Mouse (Mus musculus) neural tube, embryonic 15.5 days (tissue): ENCODE results near the gene Pla2g4b. TPM values are rescaled to one million over a fixed set of nuclear protein-coding genes. Genes with fewer than 3 reads are reported as not detected.

Source experiments
- ATAC-seq: fragments of 200-750 bp; cut with Nextera tagmentation; 2 replicates; pipeline ENCODE4 v1.8.0; 2017; ENCODE audit warnings: mild to moderate bottlenecking, moderate TSS enrichment, moderate library complexity; ENCODE audit not compliant: low FRiP score
- H3K27ac ChIP-seq: fragments of 300-500 bp; sonication (generic); replicated peaks from 2 replicates; pipeline ENCODE4 v1.5.1; 2015; ENCODE audit warnings: mild to moderate bottlenecking, inconsistent platforms
- H3K27me3 ChIP-seq: fragments of 300-500 bp; sonication (generic); replicated peaks from 2 replicates; pipeline ENCODE4 v1.6.1; 2015; ENCODE audit warnings: inconsistent platforms
- H3K36me3 ChIP-seq: fragments of 300-500 bp; sonication (generic); 2 replicates; pipeline ENCODE4 v1.6.1; 2015; ENCODE audit warnings: inconsistent platforms
- H3K4me1 ChIP-seq: fragments of 300-500 bp; sonication (generic); 2 replicates; pipeline ENCODE4 v1.6.1; 2015; ENCODE audit warnings: inconsistent platforms
- H3K4me2 ChIP-seq: fragments of 300-500 bp; sonication (generic); 2 replicates; pipeline ENCODE4 v1.6.1; 2015; ENCODE audit warnings: inconsistent platforms, mild to moderate bottlenecking, moderate library complexity
- H3K4me3 ChIP-seq: fragments of 300-500 bp; sonication (generic); replicated peaks from 2 replicates; pipeline ENCODE4 v1.5.1; 2015; ENCODE audit warnings: mild to moderate bottlenecking, inconsistent platforms
- H3K9ac ChIP-seq: fragments of 300-500 bp; sonication (generic); replicated peaks from 2 replicates; pipeline ENCODE4 v1.6.1; 2015; ENCODE audit warnings: mild to moderate bottlenecking, inconsistent platforms
- H3K9me3 ChIP-seq: fragments of 300-500 bp; sonication (generic); replicated peaks from 2 replicates; pipeline ENCODE4 v1.6.1; 2016; ENCODE audit warnings: inconsistent platforms
- WGBS: fragments of 180-500 bp; shearing (Covaris S2); methylation state at CpG from one replicate; pipeline ENCODE4 v1.1.7; 2015; ENCODE audit warnings: mixed read lengths; 5-methylcytosine and 5-hydroxymethylcytosine counted together
- polyA plus RNA-seq: library from polyadenylated mRNA; unstranded; fragments of >200 nt; fragmentation: Nextera tagmentation; extraction: Ambion mirVana; gene quantifications from 2 replicates; pipeline ENCODE4 v1.2.1, GENCODE M21; 2015

Gene Pla2g4b
- polyA plus RNA-seq, 1 experiment from 2014 or later: 2.8 TPM

GRCm38 (mm10) chr2:120017599-120017998 is 15.6 kb upstream of the Pla2g4b start:
- no peaks in the 10 kb centered on the region for H3K9me3 ChIP-seq
- no peak overlapping the region for H3K4me2 ChIP-seq
- ATAC-seq: no peak
- no peak overlapping the region for H3K4me3 ChIP-seq
- H3K9ac ChIP-seq: no peak overlapping the region
- 94% methylated on average over 12 of the region's 12 CpGs for WGBS
- no peak overlapping the region for H3K27ac ChIP-seq
- H3K4me1 ChIP-seq: no peaks in the 10 kb centered on the region
- no peaks in the 10 kb centered on the region for H3K27me3 ChIP-seq
- peaks cover 90% of the 10 kb centered on the region for H3K36me3 ChIP-seq

- H3K4me3 ChIP-seq: no peak overlapping the region
- no peak overlapping the region for H3K4me2 ChIP-seq
- H3K9me3 ChIP-seq: no peaks in the 10 kb centered on the region
- H3K4me1 ChIP-seq: peaks cover 19% of the 10 kb centered on the region
- WGBS: 88% methylated on average over 5 of the region's 5 CpGs
- no peak for ATAC-seq
- no peak overlapping the region for H3K9ac ChIP-seq
- H3K36me3 ChIP-seq: peaks cover 65% of the 10 kb centered on the region
- H3K27me3 ChIP-seq: no peaks in the 10 kb centered on the region
- no peak overlapping the region for H3K27ac ChIP-seq
These were observed 8.9 kb upstream of the Pla2g4b start for GRCm38 (mm10) chr2:120024337-120024736.

- Histone ChIP-seq H3K4me3 (peak within 1 kb of the TSS; percentile 83), H3K4me1 (peaks cover 22% of the 10 kb centered on the region), H3K9ac (peak within 1 kb of the TSS; percentile 86), H3K4me2 (peak within 1 kb of the TSS; percentile 79), H3K27ac (peak within 1 kb of the TSS; percentile 95), H3K36me3 (peaks cover 45% of the 10 kb centered on the region), H3K27me3 (no peaks in the 10 kb centered on the region), H3K9me3 (no peaks in the 10 kb centered on the region)
- WGBS: 5% methylated on average over 50 of the region's 50 CpGs
- peak; percentile 91 for ATAC-seq
These were observed 6.0 kb upstream of the Pla2g4b start, which contains the start of the genes Jmjd7 and Gm28042 for GRCm38 (mm10) chr2:120026984-120027949. Gene Jmjd7 (plus strand): TSS chr2:120027483. Gene Gm28042 (plus strand): TSS chr2:120027493.

- Histone ChIP-seq H3K4me3 (peak overlapping the region; percentile 83), H3K9ac (peak overlapping the region; percentile 86), H3K36me3 (peaks cover 45% of the 10 kb centered on the region), H3K9me3 (no peaks in the 10 kb centered on the region), H3K27me3 (no peaks in the 10 kb centered on the region), H3K27ac (peak overlapping the region; percentile 95), H3K4me2 (peak overlapping the region; percentile 79), H3K4me1 (peaks cover 22% of the 10 kb centered on the region)
- peak; percentile 39 for ATAC-seq
- whole genome bisulfite sequencing: 49% methylated on average over 3 of the region's 3 CpGs
These were observed 5.3 kb upstream of the Pla2g4b start for GRCm38 (mm10) chr2:120027950-120028331.

GRCm38 (mm10) chr2:120030380-120030779 is 2.8 kb upstream of the Pla2g4b start:
- H3K4me3 ChIP-seq: no peak overlapping the region
- no peaks in the 10 kb centered on the region for H3K27me3 ChIP-seq
- H3K9ac ChIP-seq: no peak overlapping the region
- H3K4me2 ChIP-seq: no peak overlapping the region
- ATAC-seq: no peak
- no peak overlapping the region for H3K27ac ChIP-seq
- 94% methylated on average over 8 of the region's 8 CpGs for WGBS
- peaks cover 22% of the 10 kb centered on the region for H3K4me1 ChIP-seq
- peaks cover 32% of the 10 kb centered on the region for H3K36me3 ChIP-seq
- no peaks in the 10 kb centered on the region for H3K9me3 ChIP-seq

GRCm38 (mm10) chr2:120033726-120034125 is 509 bp downstream of the Pla2g4b start:
- H3K4me1 ChIP-seq: peaks cover 8% of the 10 kb centered on the region
- no peaks in the 10 kb centered on the region for H3K9me3 ChIP-seq
- no peak overlapping the region for H3K4me2 ChIP-seq
- H3K27ac ChIP-seq: no peak overlapping the region
- no peak for ATAC-seq
- peaks cover 59% of the 10 kb centered on the region for H3K36me3 ChIP-seq
- H3K27me3 ChIP-seq: no peaks in the 10 kb centered on the region
- no peak overlapping the region for H3K4me3 ChIP-seq
- 77% methylated on average over 5 of the region's 5 CpGs for WGBS
- H3K9ac ChIP-seq: no peak overlapping the region

- Histone ChIP-seq H3K4me2 (no peak overlapping the region), H3K4me1 (no peaks in the 10 kb centered on the region), H3K9me3 (no peaks in the 10 kb centered on the region), H3K27me3 (no peaks in the 10 kb centered on the region), H3K27ac (no peak overlapping the region), H3K9ac (no peak overlapping the region), H3K36me3 (peaks cover 85% of the 10 kb centered on the region), H3K4me3 (no peak overlapping the region)
- no peak for ATAC-seq
- 90% methylated on average over 9 of the region's 9 CpGs for WGBS
These were observed 4.5 kb downstream of the Pla2g4b start for GRCm38 (mm10) chr2:120037744-120038143.

- no peak for ATAC-seq
- no peaks in the 10 kb centered on the region for H3K27me3 ChIP-seq
- no peak overlapping the region for H3K27ac ChIP-seq
- H3K4me1 ChIP-seq: no peaks in the 10 kb centered on the region
- H3K4me2 ChIP-seq: no peak overlapping the region
- no peak overlapping the region for H3K4me3 ChIP-seq
- H3K36me3 ChIP-seq: peaks cover 66% of the 10 kb centered on the region
- H3K9me3 ChIP-seq: no peaks in the 10 kb centered on the region
- WGBS: 89% methylated on average over 5 of the region's 5 CpGs
- no peak overlapping the region for H3K9ac ChIP-seq
These were observed 7.8 kb downstream of the Pla2g4b start for GRCm38 (mm10) chr2:120040991-120041390.

- Histone ChIP-seq H3K4me3 (no peak overlapping the region), H3K4me1 (no peaks in the 10 kb centered on the region), H3K27ac (no peak overlapping the region), H3K9me3 (no peaks in the 10 kb centered on the region), H3K9ac (no peak overlapping the region), H3K4me2 (no peak overlapping the region), H3K27me3 (no peaks in the 10 kb centered on the region), H3K36me3 (peaks cover 35% of the 10 kb centered on the region)
- no peak for ATAC-seq
- WGBS: 53% methylated on average over 4 of the region's 4 CpGs
These were observed 10.9 kb downstream of the Pla2g4b start for GRCm38 (mm10) chr2:120044101-120044603.

- Histone ChIP-seq H3K4me2 (no peak overlapping the region), H3K9me3 (no peaks in the 10 kb centered on the region), H3K36me3 (peaks cover 30% of the 10 kb centered on the region), H3K27ac (no peak overlapping the region), H3K27me3 (no peaks in the 10 kb centered on the region), H3K4me3 (no peak overlapping the region), H3K9ac (no peak overlapping the region), H3K4me1 (no peaks in the 10 kb centered on the region)
- WGBS: 55% methylated on average over 3 of the region's 3 CpGs
- ATAC-seq: no peak
These were observed 11.5 kb downstream of the Pla2g4b start for GRCm38 (mm10) chr2:120044676-120045075.

- Histone ChIP-seq H3K36me3 (peaks cover 9% of the 10 kb centered on the region), H3K27ac (no peak overlapping the region), H3K9ac (no peak overlapping the region), H3K9me3 (no peaks in the 10 kb centered on the region), H3K27me3 (no peaks in the 10 kb centered on the region), H3K4me1 (no peaks in the 10 kb centered on the region), H3K4me3 (no peak overlapping the region), H3K4me2 (no peak overlapping the region)
- WGBS: 74% methylated on average over 14 of the region's 14 CpGs
- no peak for ATAC-seq
These were observed 13.5 kb downstream of the Pla2g4b start for GRCm38 (mm10) chr2:120046486-120047310.
